Mouse (Mus musculus) forebrain, embryonic 14.5 days (tissue): ENCODE results near the gene Neu2. TPM values are rescaled to one million over a fixed set of nuclear protein-coding genes. Genes with fewer than 3 reads are reported as not detected.
A peak's percentile ranks its signal among the peaks of the same experiment; 100 is the strongest.
"Not testable (repeated sequence)": the region's sequence is repeated elsewhere in the genome, so short reads cannot be mapped to it uniquely, and the experiment has no call there.

ENCODE experiments used
- ATAC-seq: fragments of 200-750 bp; cut with Nextera tagmentation; 2 replicates; pipeline ENCODE4 v1.8.0; 2017; ENCODE audit warnings: mild to moderate bottlenecking, moderate library complexity
- DNase-seq: peaks from one replicate; pipeline ENCODE4 v3.0.0-alpha.2; 2015; ENCODE audit warnings: low spot score
- H3K27ac ChIP-seq: fragments of 300-500 bp; sonication (generic); 2 replicates; pipeline ENCODE4 v1.5.1; 2014; ENCODE audit warnings: low read depth, mild to moderate bottlenecking, control low read depth, low read length, moderate library complexity
- H3K27me3 ChIP-seq: fragments of 300-500 bp; sonication (generic); replicated peaks from 2 replicates; pipeline ENCODE4 v1.6.1; 2014; ENCODE audit warnings: low read length, control low read depth, mixed read lengths; ENCODE audit not compliant: control insufficient read depth, insufficient read depth
- H3K36me3 ChIP-seq: fragments of 300-500 bp; sonication (generic); 2 replicates; pipeline ENCODE4 v1.6.1; 2014; ENCODE audit warnings: low read length, control low read depth; ENCODE audit not compliant: control insufficient read depth, insufficient read depth
- H3K4me1 ChIP-seq: fragments of 300-500 bp; sonication (generic); 2 replicates; pipeline ENCODE4 v1.6.1; 2014; ENCODE audit warnings: antibody characterized with exemption, low read length, control low read depth; ENCODE audit not compliant: control insufficient read depth, insufficient read depth
- H3K4me2 ChIP-seq: fragments of 300-500 bp; sonication (generic); 2 replicates; pipeline ENCODE4 v1.6.1; 2014; ENCODE audit warnings: mild to moderate bottlenecking, control low read depth, low read length
- H3K4me3 ChIP-seq: fragments of 300-500 bp; sonication (generic); 2 replicates; pipeline ENCODE4 v1.5.1; 2014; ENCODE audit warnings: low read depth, low read length, control low read depth
- H3K9ac ChIP-seq: fragments of 300-500 bp; sonication (generic); 2 replicates; pipeline ENCODE4 v1.6.1; 2014; ENCODE audit warnings: mild to moderate bottlenecking, low read length, control low read depth, moderate library complexity
- H3K9me3 ChIP-seq: fragments of 300-500 bp; sonication (generic); replicated peaks from 2 replicates; pipeline ENCODE4 v1.6.1; 2016; ENCODE audit warnings: low read length, control low read depth, mixed read lengths; ENCODE audit not compliant: control insufficient read depth
- WGBS: fragments of 180-500 bp; shearing (Covaris S2); extraction: QIAGEN DNeasy Blood & Tissue Kit; methylation state at CpG from one replicate; pipeline ENCODE4 v1.1.7; 2014; 5-methylcytosine and 5-hydroxymethylcytosine counted together
- polyA plus RNA-seq: library from polyadenylated mRNA; unstranded; fragments of >200 nt; fragmentation: Nextera tagmentation; extraction: Ambion mirVana; gene quantifications from 2 replicates; pipeline ENCODE4 v1.2.1, GENCODE M21; 2014

The Neu2 gene
- polyA plus RNA-seq, result 0.14 and 0.17 TPM in 2 replicates

GRCm38 (mm10) chr1:87509561-87510165 is at the start of gene Neu2:
Gene Neu2, plus strand, starts transcription at chr1:87509889.
- H3K4me2 ChIP-seq, result peak within 1 kb of the TSS; percentile 94
- H3K36me3 ChIP-seq, result no peaks in the 10 kb centered on the region
- H3K9me3 ChIP-seq, result no peaks in the 10 kb centered on the region
- 1% methylated on average over 51 of the region's 56 CpGs for WGBS
- DNase-seq, result no peak
- H3K4me3 ChIP-seq, result peak within 1 kb of the TSS; percentile 69
- H3K4me1 ChIP-seq, result peaks cover 5% of the 10 kb centered on the region; the same call in 1 of the 2 replicates
- peak within 1 kb of the TSS; percentile 79 for H3K9ac ChIP-seq
- no peak within 1 kb of the TSS for H3K27ac ChIP-seq
- peak; percentile 36 for ATAC-seq
- peaks cover 25% of the 10 kb centered on the region for H3K27me3 ChIP-seq

DNA sequence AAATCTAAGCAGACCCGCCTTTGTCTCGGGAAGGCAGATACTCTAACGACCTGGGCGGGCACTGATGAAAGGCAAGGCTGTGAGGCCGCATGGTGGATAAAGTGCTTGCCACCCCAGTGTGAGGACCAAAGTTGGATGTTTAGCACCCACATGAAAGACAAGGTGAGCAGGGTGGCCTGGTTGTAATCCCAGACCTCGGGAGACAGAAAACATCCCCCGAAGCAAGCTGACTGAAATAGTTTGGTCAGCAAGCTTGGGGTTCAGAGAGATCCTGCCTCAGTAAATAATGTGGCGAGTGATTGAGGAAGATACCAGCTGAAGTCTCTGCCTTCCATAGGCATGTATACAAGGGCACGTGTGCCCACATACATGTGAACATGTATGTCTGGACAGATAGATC is 42.2 kb upstream of the Neu2 start:
- H3K9me3 ChIP-seq, result no peaks in the 10 kb centered on the region
- ATAC-seq (no peak), DNase-seq (no peak)
- no peaks in the 10 kb centered on the region for H3K4me1 ChIP-seq
- H3K27ac ChIP-seq, result no peak overlapping the region
- no peaks in the 10 kb centered on the region for H3K36me3 ChIP-seq
- H3K9ac ChIP-seq, result no peak overlapping the region
- WGBS, result 63% methylated on average over 9 of the region's 9 CpGs
- H3K4me2 ChIP-seq, result no peak overlapping the region
- H3K4me3 ChIP-seq, result no peak overlapping the region
- 0 out of 2 replicates have a peak, but pooled peaks cover 3% of the 10 kb centered on the region for H3K27me3 ChIP-seq

GRCm38 (mm10) chr1:87468321-87468720 is 41.4 kb upstream of the Neu2 start:
- Histone ChIP-seq H3K4me1 (no peaks in the 10 kb centered on the region), H3K4me3 (no peak overlapping the region), H3K9me3 (no peaks in the 10 kb centered on the region), H3K27me3 (0 out of 2 replicates have a peak, but pooled peaks cover 3% of the 10 kb centered on the region), H3K9ac (no peak overlapping the region), H3K4me2 (no peak overlapping the region), H3K36me3 (no peaks in the 10 kb centered on the region), H3K27ac (no peak overlapping the region)
- ATAC-seq (no peak), DNase-seq (peak; percentile 34)
- WGBS, result 81% methylated on average over 6 of the region's 6 CpGs

GRCm38 (mm10) chr1:87469971-87470370 is 39.7 kb upstream of the Neu2 start, which contains the start of gene Snorc:
Gene Snorc, plus strand, starts transcription at chr1:87470271.
- H3K9me3 ChIP-seq, DNase-seq, H3K9ac ChIP-seq, H3K27me3 ChIP-seq, H3K4me1 ChIP-seq, H3K4me3 ChIP-seq, ATAC-seq, H3K27ac ChIP-seq, H3K4me2 ChIP-seq, H3K36me3 ChIP-seq: not testable (repeated sequence)
- WGBS, result 21% methylated on average over 9 of the region's 10 CpGs

DNA sequence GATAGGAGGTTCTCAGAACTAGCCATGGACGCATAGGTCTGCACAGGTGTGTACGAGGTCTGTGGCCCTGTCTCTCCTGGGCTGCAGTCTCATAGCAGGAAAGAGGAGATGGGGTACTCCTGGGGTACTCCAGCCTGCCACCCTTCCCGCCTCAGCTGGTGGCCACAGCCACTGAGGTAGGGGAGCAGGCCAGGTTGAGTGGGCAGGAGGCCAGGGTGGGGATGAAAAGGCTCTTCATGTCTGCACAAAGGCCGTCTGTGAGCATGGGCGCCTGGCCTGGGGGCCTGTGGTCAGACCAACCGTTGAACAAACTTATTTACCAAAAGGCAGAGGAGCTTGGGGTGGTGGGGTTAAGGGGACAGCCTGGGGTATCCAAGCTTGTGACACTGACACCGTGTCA is 37.8 kb upstream of the Neu2 start:
- Histone ChIP-seq H3K27ac (no peak overlapping the region), H3K27me3 (0 out of 2 replicates have a peak, but pooled peaks cover 6% of the 10 kb centered on the region), H3K4me1 (no peaks in the 10 kb centered on the region), H3K9me3 (no peaks in the 10 kb centered on the region), H3K36me3 (no peaks in the 10 kb centered on the region), H3K4me3 (no peak overlapping the region), H3K9ac (no peak overlapping the region), H3K4me2 (no peak overlapping the region)
- ATAC-seq (no peak), DNase-seq (no peak)
- 80% methylated on average over 7 of the region's 7 CpGs for WGBS

GRCm38 (mm10) chr1:87472576-87472975 is 37.1 kb upstream of the Neu2 start:
- no peak for ATAC-seq
- WGBS, result 79% methylated on average over 7 of the region's 7 CpGs
- Histone ChIP-seq H3K9ac (no peak overlapping the region), H3K36me3 (no peaks in the 10 kb centered on the region), H3K27me3 (0 out of 2 replicates have a peak, but pooled peaks cover 6% of the 10 kb centered on the region), H3K9me3 (no peaks in the 10 kb centered on the region), H3K27ac (no peak overlapping the region), H3K4me3 (no peak overlapping the region), H3K4me1 (no peaks in the 10 kb centered on the region), H3K4me2 (no peak overlapping the region)
- DNase-seq, result no peak

DNA sequence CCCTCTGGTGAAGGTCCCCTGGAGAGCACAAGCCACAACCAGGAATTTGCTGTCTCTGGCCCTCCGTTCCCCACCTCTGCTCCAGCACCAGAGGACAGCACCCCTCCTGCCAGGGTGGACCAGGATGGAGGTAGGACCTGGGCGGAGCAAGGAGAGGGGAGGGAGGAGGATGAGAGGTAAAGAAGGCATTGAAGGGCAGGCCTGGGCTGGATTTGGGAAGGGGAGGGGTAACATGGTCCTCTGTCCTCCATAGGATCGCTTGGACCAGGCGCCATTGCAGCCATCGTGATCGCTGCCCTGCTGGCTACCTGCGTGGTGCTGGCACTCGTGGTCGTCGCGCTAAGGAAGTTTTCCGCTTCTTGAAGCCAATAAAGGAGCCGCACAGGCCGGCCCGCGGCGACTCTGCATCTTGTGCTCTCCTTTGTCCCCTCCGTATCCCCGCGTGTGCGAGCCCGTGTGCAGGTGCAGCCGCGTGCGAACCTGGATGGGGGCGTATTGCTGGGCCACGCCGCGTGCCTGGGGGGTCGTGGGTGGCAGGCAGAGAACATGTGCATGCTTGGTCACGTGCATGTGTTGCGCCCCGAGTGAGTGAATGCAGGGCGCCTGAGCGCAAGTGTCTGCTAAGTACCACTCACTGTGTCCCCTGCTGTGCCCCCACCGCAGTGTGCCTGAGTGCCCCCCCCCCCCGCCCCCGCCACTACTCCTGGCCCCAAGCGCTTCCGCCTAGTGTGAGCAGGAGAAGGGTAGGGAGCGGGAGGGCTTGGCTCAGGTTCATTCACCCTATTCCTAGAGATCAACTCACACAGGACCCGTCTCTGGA is 34.4 kb upstream of the Neu2 start:
- peak; percentile 25 for DNase-seq
- peak overlapping the region; percentile 70 for H3K4me2 ChIP-seq
- no peaks in the 10 kb centered on the region for H3K9me3 ChIP-seq
- no peaks in the 10 kb centered on the region for H3K36me3 ChIP-seq
- no peaks in the 10 kb centered on the region for H3K4me1 ChIP-seq
- H3K27me3 ChIP-seq, result 0 out of 2 replicates have a peak, but pooled peaks cover 6% of the 10 kb centered on the region
- no peak overlapping the region for H3K27ac ChIP-seq
- ATAC-seq, result peak; percentile 63
- H3K4me3 ChIP-seq, result peak overlapping the region; percentile 28
- 3% methylated on average over 32 of the region's 42 CpGs for WGBS
- H3K9ac ChIP-seq, result peak overlapping the region; percentile 51; the same call in 1 of the 2 replicates

DNA sequence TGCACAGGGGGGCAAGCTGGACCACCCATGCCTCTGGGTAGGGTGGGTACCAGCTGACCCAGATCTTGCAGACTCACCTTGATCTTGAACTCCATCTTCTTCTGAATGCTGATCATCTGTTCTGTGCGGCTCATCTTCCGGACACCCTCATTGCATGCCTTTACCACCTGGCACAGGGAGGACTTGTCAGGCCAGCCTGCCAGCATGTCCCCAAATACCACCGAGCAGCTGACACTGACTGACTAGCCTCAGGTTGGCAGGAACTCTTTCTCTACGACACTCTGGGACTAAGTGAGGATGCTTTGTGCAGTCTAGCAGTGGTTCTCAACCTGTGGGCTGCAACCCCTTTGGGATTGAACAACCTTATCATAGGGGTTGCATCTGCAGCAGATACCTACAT is 27.1 kb upstream of the Neu2 start:
- H3K27me3 ChIP-seq, result no peaks in the 10 kb centered on the region
- H3K4me2 ChIP-seq, result no peak overlapping the region
- no peak overlapping the region for H3K9ac ChIP-seq
- no peaks in the 10 kb centered on the region for H3K4me1 ChIP-seq
- no peak overlapping the region for H3K27ac ChIP-seq
- WGBS, result 83% methylated on average over 4 of the region's 4 CpGs
- ATAC-seq (no peak), DNase-seq (no peak)
- H3K9me3 ChIP-seq, result no peaks in the 10 kb centered on the region
- no peak overlapping the region for H3K4me3 ChIP-seq
- no peaks in the 10 kb centered on the region for H3K36me3 ChIP-seq

GRCm38 (mm10) chr1:87486386-87486785 is 23.3 kb upstream of the Neu2 start:
- H3K27ac ChIP-seq, result no peak overlapping the region
- no peak for DNase-seq
- no peak overlapping the region for H3K4me2 ChIP-seq
- no peak overlapping the region for H3K9ac ChIP-seq
- ATAC-seq, result no peak
- H3K9me3 ChIP-seq, result no peaks in the 10 kb centered on the region
- H3K36me3 ChIP-seq, result no peaks in the 10 kb centered on the region
- no peaks in the 10 kb centered on the region for H3K4me1 ChIP-seq
- H3K4me3 ChIP-seq, result no peak overlapping the region
- no peaks in the 10 kb centered on the region for H3K27me3 ChIP-seq
- WGBS, result 73% methylated on average over 6 of the region's 6 CpGs
